Mouse (Mus musculus) neural tube, embryonic 12.5 days (tissue): ENCODE results near the gene Stk38. TPM values are rescaled to one million over a fixed set of nuclear protein-coding genes. Genes with fewer than 3 reads are reported as not detected.
A peak's percentile ranks its signal among the peaks of the same experiment; 100 is the strongest.

Experiments
- ATAC-seq: fragments of 200-750 bp; cut with Nextera tagmentation; 2 replicates; pipeline ENCODE4 v1.8.0; 2017; ENCODE audit warnings: low read depth, mild to moderate bottlenecking, moderate TSS enrichment, moderate library complexity; ENCODE audit not compliant: low FRiP score
- H3K27ac ChIP-seq: fragments of 300-500 bp; sonication (generic); 2 replicates; pipeline ENCODE4 v1.5.1; 2016
- H3K27me3 ChIP-seq: fragments of 300-500 bp; sonication (generic); replicated peaks from 2 replicates; pipeline ENCODE4 v1.6.1; 2016; ENCODE audit warnings: mild to moderate bottlenecking
- H3K36me3 ChIP-seq: fragments of 300-500 bp; sonication (generic); 2 replicates; pipeline ENCODE4 v1.6.1; 2016; ENCODE audit warnings: mild to moderate bottlenecking
- H3K4me1 ChIP-seq: fragments of 300-500 bp; sonication (generic); 2 replicates; pipeline ENCODE4 v1.6.1; 2016
- H3K4me2 ChIP-seq: fragments of 300-500 bp; sonication (generic); replicated peaks from 2 replicates; pipeline ENCODE4 v1.6.1; 2016; ENCODE audit warnings: mild to moderate bottlenecking
- H3K4me3 ChIP-seq: fragments of 300-500 bp; sonication (generic); 2 replicates; pipeline ENCODE4 v1.5.1; 2016
- H3K9ac ChIP-seq: fragments of 300-500 bp; sonication (generic); 2 replicates; pipeline ENCODE4 v1.6.1; 2016; ENCODE audit warnings: mild to moderate bottlenecking
- H3K9me3 ChIP-seq: fragments of 300-500 bp; sonication (generic); 2 replicates; pipeline ENCODE4 v1.6.1; 2016; ENCODE audit warnings: mild to moderate bottlenecking
- WGBS: fragments of 180-500 bp; shearing (Covaris S2); methylation state at CpG from one replicate; pipeline ENCODE4 v1.1.7; 2016; 5-methylcytosine and 5-hydroxymethylcytosine counted together
- polyA plus RNA-seq: library from polyadenylated mRNA; unstranded; fragments of >200 nt; fragmentation: Nextera tagmentation; extraction: Ambion mirVana; gene quantifications from 2 replicates; pipeline ENCODE4 v1.2.1, GENCODE M21; 2016

Gene Stk38
- polyA plus RNA-seq, 1 experiment from 2014 or later = 157 TPM

- Histone ChIP-seq H3K9ac (no peak within 1 kb of the TSS), H3K36me3 (no peaks in the 10 kb centered on the region), H3K4me1 (no peaks in the 10 kb centered on the region), H3K27ac (no peak within 1 kb of the TSS), H3K27me3 (no peaks in the 10 kb centered on the region), H3K9me3 (no peaks in the 10 kb centered on the region; the same call in 1 of the 2 replicates), H3K4me3 (no peak within 1 kb of the TSS), H3K4me2 (no peak within 1 kb of the TSS)
- no peak for ATAC-seq
- 91% methylated on average over 7 of the region's 7 CpGs for WGBS
Measured at GRCm38 (mm10) chr17:28943740-28944139, 64.1 kb downstream of the Stk38 start, which contains the start of gene Pxt1. Gene Pxt1, minus strand, starts transcription at chr17:28943840.

- H3K9me3 ChIP-seq = no peaks in the 10 kb centered on the region; the same call in 1 of the 2 replicates
- no peaks in the 10 kb centered on the region for H3K36me3 ChIP-seq
- H3K4me1 ChIP-seq = no peaks in the 10 kb centered on the region
- no peak overlapping the region for H3K4me2 ChIP-seq
- H3K27me3 ChIP-seq = no peaks in the 10 kb centered on the region
- H3K4me3 ChIP-seq = no peak overlapping the region
- H3K9ac ChIP-seq = no peak overlapping the region
- no peak for ATAC-seq
- WGBS = 79% methylated on average over 10 of the region's 11 CpGs
- no peak overlapping the region for H3K27ac ChIP-seq
Measured at GRCm38 (mm10) chr17:28942101-28942500, 65.7 kb downstream of the Stk38 start.

- Histone ChIP-seq H3K9ac (no peak overlapping the region), H3K27me3 (no peaks in the 10 kb centered on the region), H3K36me3 (no peaks in the 10 kb centered on the region), H3K4me3 (no peak overlapping the region), H3K4me1 (no peaks in the 10 kb centered on the region), H3K27ac (no peak overlapping the region), H3K9me3 (no peaks in the 10 kb centered on the region; the same call in 1 of the 2 replicates), H3K4me2 (no peak overlapping the region)
- WGBS = 94% methylated on average over 25 of the region's 25 CpGs
- ATAC-seq = no peak
Measured at GRCm38 (mm10) chr17:28940776-28941555, 66.8 kb downstream of the Stk38 start.

GRCm38 (mm10) chr17:28936622-28937345 is 71.0 kb downstream of the Stk38 start:
- Histone ChIP-seq H3K4me1 (no peaks in the 10 kb centered on the region), H3K9me3 (no peaks in the 10 kb centered on the region; the same call in 1 of the 2 replicates), H3K4me3 (no peak overlapping the region), H3K9ac (no peak overlapping the region), H3K27ac (no peak overlapping the region), H3K36me3 (no peaks in the 10 kb centered on the region), H3K4me2 (no peak overlapping the region), H3K27me3 (no peaks in the 10 kb centered on the region)
- WGBS = 81% methylated on average over 10 of the region's 10 CpGs
- ATAC-seq = no peak

GRCm38 (mm10) chr17:28936133-28936532 is 71.7 kb downstream of the Stk38 start:
- WGBS = 90% methylated on average over 7 of the region's 7 CpGs
- Histone ChIP-seq H3K4me2 (no peak overlapping the region), H3K9me3 (no peaks in the 10 kb centered on the region), H3K36me3 (no peaks in the 10 kb centered on the region), H3K4me1 (no peaks in the 10 kb centered on the region), H3K27me3 (no peaks in the 10 kb centered on the region), H3K27ac (no peak overlapping the region), H3K4me3 (no peak overlapping the region), H3K9ac (no peak overlapping the region)
- no peak for ATAC-seq

- WGBS = 75% methylated on average over 19 of the region's 19 CpGs
- ATAC-seq = no peak
Measured at GRCm38 (mm10) chr17:28934120-28934916, 73.5 kb downstream of the Stk38 start.

GRCm38 (mm10) chr17:28932274-28932673 is 75.5 kb downstream of the Stk38 start:
- Histone ChIP-seq H3K36me3 (no peaks in the 10 kb centered on the region), H3K4me3 (no peak overlapping the region), H3K9ac (no peak overlapping the region), H3K4me1 (peaks cover 9% of the 10 kb centered on the region), H3K27me3 (no peaks in the 10 kb centered on the region), H3K4me2 (no peak overlapping the region), H3K9me3 (no peaks in the 10 kb centered on the region), H3K27ac (no peak overlapping the region)
- ATAC-seq = no peak
- WGBS = 93% methylated on average over 4 of the region's 4 CpGs

More at GRCm38 (mm10) chr17:28934120-28934916, 73.5 kb downstream of the Stk38 start:
- H3K27ac ChIP-seq = no peak overlapping the region
- no peaks in the 10 kb centered on the region for H3K27me3 ChIP-seq
- H3K4me1 ChIP-seq = peaks cover 9% of the 10 kb centered on the region
- no peak overlapping the region for H3K4me2 ChIP-seq
- no peak overlapping the region for H3K4me3 ChIP-seq
- no peaks in the 10 kb centered on the region for H3K36me3 ChIP-seq
- no peak overlapping the region for H3K9ac ChIP-seq
- H3K9me3 ChIP-seq = no peaks in the 10 kb centered on the region

- Histone ChIP-seq H3K4me2 (no peak overlapping the region), H3K9me3 (no peaks in the 10 kb centered on the region), H3K36me3 (no peaks in the 10 kb centered on the region), H3K27me3 (no peaks in the 10 kb centered on the region), H3K27ac (no peak overlapping the region), H3K4me3 (no peak overlapping the region), H3K4me1 (peaks cover 9% of the 10 kb centered on the region), H3K9ac (no peak overlapping the region)
- no peak for ATAC-seq
- 90% methylated on average over 18 of the region's 18 CpGs for WGBS
Measured at GRCm38 (mm10) chr17:28931436-28932211, 76.2 kb downstream of the Stk38 start.

GRCm38 (mm10) chr17:28930392-28931074 is 77.3 kb downstream of the Stk38 start:
- 20% methylated on average over 14 of the region's 14 CpGs for WGBS
- no peaks in the 10 kb centered on the region for H3K36me3 ChIP-seq
- H3K27me3 ChIP-seq = no peaks in the 10 kb centered on the region
- no peak overlapping the region for H3K4me3 ChIP-seq
- peak; percentile 75 for ATAC-seq
- peak overlapping the region; percentile 34; the same call in 1 of the 2 replicates for H3K27ac ChIP-seq
- H3K4me1 ChIP-seq = peaks cover 9% of the 10 kb centered on the region
- H3K4me2 ChIP-seq = peak overlapping the region; percentile 36
- no peaks in the 10 kb centered on the region for H3K9me3 ChIP-seq
- H3K9ac ChIP-seq = 0 out of 2 replicates have a peak overlapping the region, but pooled peaks have one; percentile 8

GRCm38 (mm10) chr17:28929369-28929768 is 78.4 kb downstream of the Stk38 start:
- Histone ChIP-seq H3K9me3 (no peaks in the 10 kb centered on the region), H3K4me1 (peaks cover 9% of the 10 kb centered on the region), H3K27me3 (no peaks in the 10 kb centered on the region), H3K27ac (no peak overlapping the region), H3K9ac (no peak overlapping the region), H3K36me3 (no peaks in the 10 kb centered on the region), H3K4me2 (no peak overlapping the region), H3K4me3 (no peak overlapping the region)
- 89% methylated on average over 4 of the region's 4 CpGs for WGBS
- no peak for ATAC-seq

- no peaks in the 10 kb centered on the region for H3K9me3 ChIP-seq
- no peak overlapping the region for H3K4me2 ChIP-seq
- no peaks in the 10 kb centered on the region for H3K27me3 ChIP-seq
- peaks cover 9% of the 10 kb centered on the region for H3K4me1 ChIP-seq
- H3K27ac ChIP-seq = no peak overlapping the region
- H3K36me3 ChIP-seq = no peaks in the 10 kb centered on the region
- 85% methylated on average over 9 of the region's 9 CpGs for WGBS
- no peak overlapping the region for H3K4me3 ChIP-seq
- H3K9ac ChIP-seq = no peak overlapping the region
- ATAC-seq = no peak
Measured at GRCm38 (mm10) chr17:28928004-28928403, 79.8 kb downstream of the Stk38 start.
